Mouse (Mus musculus): ENCODE data around the gene Ptpn12. TPM values are rescaled to one million over a fixed set of nuclear protein-coding genes. Genes with fewer than 3 reads are reported as not detected.
"Not testable (repeated sequence)": the region's sequence is repeated elsewhere in the genome, so short reads cannot be mapped to it uniquely, and the experiment has no call there.

The Ptpn12 gene
- polyA plus RNA-seq, 1 experiment from 2014 or later = 23.6 TPM

DNA sequence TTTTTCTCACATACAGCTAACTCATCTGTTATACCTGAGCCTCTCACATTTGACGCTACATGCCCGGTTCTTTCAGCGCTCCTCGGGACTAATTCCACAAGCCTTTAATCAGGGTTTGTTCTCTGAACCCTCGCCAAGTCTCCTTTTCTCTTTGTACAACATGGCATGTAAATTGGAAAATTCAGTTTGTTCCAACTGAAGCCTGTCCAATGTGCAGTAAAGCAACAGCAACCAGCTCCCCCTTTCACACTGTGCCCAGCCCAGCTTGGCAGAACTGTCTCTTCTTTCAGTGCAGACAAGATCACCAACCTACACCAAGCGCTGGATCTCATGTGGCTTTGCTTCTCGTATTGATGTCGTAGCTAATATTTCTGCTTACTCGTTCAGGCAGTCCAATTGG is 92.4 kb downstream of the Ptpn12 start:
- no peaks in the 10 kb centered on the region; the same call in 1 of the 2 replicates for H3K9me3 ChIP-seq
- H3K27me3 ChIP-seq (ENCODE audit: poor library complexity, severe bottlenecking) = no peaks in the 10 kb centered on the region
- 0 out of 2 replicates have a peak, but pooled peaks cover 4% of the 10 kb centered on the region for H3K4me1 ChIP-seq
- no peak for DNase-seq (ENCODE audit: extremely low spot score, low spot score)
- no peak overlapping the region for H3K4me3 ChIP-seq
- no peaks in the 10 kb centered on the region; the same call in 1 of the 2 replicates for H3K36me3 ChIP-seq (replicated peaks)
- 95% methylated on average over 9 of the region's 9 CpGs for WGBS
- H3K27ac ChIP-seq = no peak overlapping the region

DNA sequence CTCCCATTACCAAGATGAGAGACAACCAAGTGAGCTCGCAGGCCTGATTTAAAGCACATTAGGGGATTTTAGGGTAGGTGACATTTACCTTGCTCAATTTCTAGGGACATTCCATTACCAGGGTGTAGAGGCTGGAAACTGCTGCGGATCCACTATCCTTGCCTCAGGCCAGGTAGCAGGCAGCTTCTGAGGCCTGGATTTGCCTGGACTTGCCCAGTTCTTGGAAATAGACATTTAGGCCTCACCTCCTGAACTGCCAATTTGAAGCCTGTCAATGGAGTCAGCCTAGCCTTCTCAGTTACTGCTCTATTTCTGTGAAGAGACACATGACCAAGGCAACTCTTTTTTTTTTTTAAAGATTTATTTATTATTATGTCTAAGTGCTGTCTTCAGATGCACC is 94.8 kb downstream of the Ptpn12 start:
- Histone ChIP-seq H3K36me3 (replicated peaks) (peaks cover 16% of the 10 kb centered on the region), H3K27ac (no peak overlapping the region), H3K27me3 (ENCODE audit: poor library complexity, severe bottlenecking) (no peaks in the 10 kb centered on the region), H3K9me3 (peaks cover 9% of the 10 kb centered on the region; the same call in 1 of the 2 replicates), H3K4me3 (no peak overlapping the region), H3K4me1 (no peaks in the 10 kb centered on the region)
- DNase-seq (ENCODE audit: extremely low spot score, low spot score) = no peak
- 94% methylated on average over 2 of the region's 2 CpGs for WGBS

DNA sequence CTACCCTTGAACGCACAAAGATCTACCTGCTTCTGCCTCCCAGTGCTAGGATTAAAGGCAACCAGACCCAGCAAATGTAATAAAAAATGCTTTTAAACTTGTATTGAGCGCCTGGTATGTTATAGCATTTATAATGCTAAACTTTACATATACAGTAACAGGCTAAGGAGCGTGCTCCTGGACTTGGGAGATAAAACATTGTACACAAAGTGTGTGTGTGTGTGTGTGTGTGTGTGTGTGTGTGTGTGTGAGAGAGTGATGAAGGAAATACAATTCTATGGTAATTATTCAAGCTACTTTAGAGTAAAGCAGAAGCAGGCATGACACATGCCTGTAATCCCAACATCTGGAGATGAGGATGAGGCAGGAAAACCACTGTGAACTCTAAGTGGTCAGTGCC is 99.4 kb downstream of the Ptpn12 start, which contains the start of gene Rsbn1l:
Rsbn1l (minus strand) TSS at position 101 of the 400 bp plus-strand sequence.
- Histone ChIP-seq H3K4me3 (no peak within 1 kb of the TSS), H3K27me3 (ENCODE audit: poor library complexity, severe bottlenecking) (no peaks in the 10 kb centered on the region), H3K27ac (no peak within 1 kb of the TSS), H3K9me3 (peaks cover 9% of the 10 kb centered on the region; the same call in 1 of the 2 replicates), H3K4me1 (peaks cover 8% of the 10 kb centered on the region), H3K36me3 (replicated peaks) (peaks cover 16% of the 10 kb centered on the region)
- WGBS = 96% methylated on average over 3 of the region's 3 CpGs
- DNase-seq (ENCODE audit: extremely low spot score, low spot score) = no peak

DNA sequence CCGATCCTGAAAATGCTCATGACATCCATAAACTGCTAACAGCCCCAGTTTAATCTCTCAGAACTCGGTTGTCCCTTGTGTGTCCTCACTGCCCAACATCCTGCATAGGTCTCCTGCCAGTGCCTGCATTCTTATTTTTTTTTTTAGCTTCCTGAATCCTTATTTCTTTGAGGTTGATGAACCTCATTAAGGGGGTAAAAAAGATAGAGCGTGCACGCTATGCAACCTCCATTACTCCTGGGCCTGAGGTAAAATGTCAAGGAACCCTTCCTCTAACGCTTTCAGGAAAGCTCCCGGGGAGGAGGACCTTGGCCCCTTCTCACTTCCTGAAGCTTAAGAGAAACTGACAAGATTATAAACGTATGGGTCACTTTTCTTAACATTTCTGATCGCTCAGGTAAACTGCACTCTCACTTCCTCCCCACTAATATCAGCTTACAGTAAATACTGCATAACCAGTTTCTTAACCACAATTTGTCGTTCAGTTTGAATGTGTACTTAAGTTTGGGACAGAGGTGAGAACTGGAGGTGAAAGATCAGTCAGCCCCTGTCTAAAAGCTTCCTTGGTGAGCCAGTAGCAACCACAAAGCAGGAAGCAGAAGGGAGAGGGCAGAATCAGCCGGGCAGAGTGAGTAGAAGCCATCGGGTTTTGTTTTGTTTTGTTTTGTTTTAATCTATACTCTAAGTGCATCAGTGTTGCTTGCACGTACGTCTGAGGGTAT is 100.4 kb downstream of the Ptpn12 start:
- H3K9me3 ChIP-seq = peaks cover 9% of the 10 kb centered on the region; the same call in 1 of the 2 replicates

DNA sequence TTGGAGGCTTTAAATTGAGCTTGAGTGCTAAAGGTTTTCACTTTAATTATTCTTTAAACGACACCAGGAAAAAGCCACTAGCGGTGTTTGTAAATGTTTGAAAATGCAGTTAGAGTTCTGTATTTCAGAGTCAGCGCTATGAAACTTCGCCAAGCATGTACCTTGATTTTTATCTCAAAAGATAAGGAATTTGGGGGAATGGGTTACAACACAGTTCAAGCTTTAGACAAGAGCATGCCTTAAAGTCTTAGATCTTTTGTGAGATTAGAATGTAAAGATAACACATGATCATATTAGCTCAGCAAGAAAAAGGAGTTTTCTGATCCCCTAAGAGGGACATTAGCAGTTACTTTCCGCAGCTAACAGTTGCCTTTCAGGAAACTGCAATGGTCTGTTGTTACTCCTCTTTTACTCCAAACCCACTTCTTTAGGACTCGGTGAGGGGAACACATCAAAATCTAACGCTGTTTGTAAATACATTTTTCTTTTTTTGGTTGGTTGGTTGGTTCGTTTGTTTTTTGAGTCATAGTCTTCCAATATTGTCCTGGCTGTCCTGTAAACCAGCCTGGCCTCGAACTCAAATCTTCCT is 103.3 kb downstream of the Ptpn12 start:
- peaks cover 9% of the 10 kb centered on the region; the same call in 1 of the 2 replicates for H3K9me3 ChIP-seq
- no peak for DNase-seq (ENCODE audit: extremely low spot score, low spot score)
- H3K4me3 ChIP-seq = peak overlapping the region; percentile 91
- peaks cover 21% of the 10 kb centered on the region for H3K4me1 ChIP-seq
- H3K36me3 ChIP-seq (replicated peaks) = peaks cover 11% of the 10 kb centered on the region
- peak overlapping the region; percentile 98 for H3K27ac ChIP-seq
- WGBS = 25% methylated on average over 9 of the region's 9 CpGs
- H3K27me3 ChIP-seq (ENCODE audit: poor library complexity, severe bottlenecking) = no peaks in the 10 kb centered on the region

More for the DNA sequence above, 100.4 kb downstream of the Ptpn12 start:
- Histone ChIP-seq H3K27ac (no peak overlapping the region), H3K27me3 (ENCODE audit: poor library complexity, severe bottlenecking) (no peaks in the 10 kb centered on the region), H3K4me1 (peaks cover 9% of the 10 kb centered on the region), H3K4me3 (no peak overlapping the region), H3K36me3 (replicated peaks) (peaks cover 16% of the 10 kb centered on the region)
- no peak for DNase-seq (ENCODE audit: extremely low spot score, low spot score)
- 84% methylated on average over 13 of the region's 13 CpGs for WGBS

DNA sequence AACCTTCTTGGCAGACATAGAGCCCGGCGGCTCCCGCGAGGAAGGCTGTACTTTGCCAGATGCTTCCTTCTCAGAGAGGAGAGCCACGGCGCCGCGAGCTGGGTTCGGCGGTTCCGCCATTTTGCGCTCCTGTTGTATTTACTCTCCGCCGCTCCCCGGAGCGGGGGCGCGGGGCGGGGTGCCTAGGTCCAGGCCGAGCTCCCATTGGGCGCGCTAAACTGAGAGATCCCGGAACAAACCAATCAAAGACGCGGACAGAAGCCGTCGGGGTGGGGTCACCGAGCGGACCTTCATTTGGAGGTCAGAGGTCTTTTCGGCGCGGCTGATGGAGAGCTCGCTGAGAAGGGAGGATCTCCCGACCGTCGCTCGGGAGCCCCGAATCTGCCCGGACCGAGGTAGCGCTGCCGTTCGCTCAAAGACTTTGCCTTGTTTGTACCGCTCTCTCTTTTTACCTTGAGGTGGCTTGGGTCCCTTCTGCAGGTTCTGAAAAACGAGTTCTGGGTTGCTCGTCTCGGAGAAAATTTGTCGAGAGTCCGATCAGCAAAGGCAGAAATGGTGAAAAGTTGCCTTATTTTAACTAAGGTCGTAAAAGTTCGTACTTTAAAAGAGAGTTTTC is 103.9 kb downstream of the Ptpn12 start:
- H3K27ac ChIP-seq = peak overlapping the region; percentile 98
- no peaks in the 10 kb centered on the region for H3K27me3 ChIP-seq (ENCODE audit: poor library complexity, severe bottlenecking)
- peaks cover 7% of the 10 kb centered on the region for H3K36me3 ChIP-seq (replicated peaks)
- H3K4me1 ChIP-seq = peaks cover 21% of the 10 kb centered on the region
- H3K9me3 ChIP-seq = peaks cover 5% of the 10 kb centered on the region; the same call in 1 of the 2 replicates
- DNase-seq (ENCODE audit: extremely low spot score, low spot score) = peak; percentile 96
- WGBS = under 1% methylated on average over 51 of the region's 51 CpGs
- H3K4me3 ChIP-seq = peak overlapping the region; percentile 91

DNA sequence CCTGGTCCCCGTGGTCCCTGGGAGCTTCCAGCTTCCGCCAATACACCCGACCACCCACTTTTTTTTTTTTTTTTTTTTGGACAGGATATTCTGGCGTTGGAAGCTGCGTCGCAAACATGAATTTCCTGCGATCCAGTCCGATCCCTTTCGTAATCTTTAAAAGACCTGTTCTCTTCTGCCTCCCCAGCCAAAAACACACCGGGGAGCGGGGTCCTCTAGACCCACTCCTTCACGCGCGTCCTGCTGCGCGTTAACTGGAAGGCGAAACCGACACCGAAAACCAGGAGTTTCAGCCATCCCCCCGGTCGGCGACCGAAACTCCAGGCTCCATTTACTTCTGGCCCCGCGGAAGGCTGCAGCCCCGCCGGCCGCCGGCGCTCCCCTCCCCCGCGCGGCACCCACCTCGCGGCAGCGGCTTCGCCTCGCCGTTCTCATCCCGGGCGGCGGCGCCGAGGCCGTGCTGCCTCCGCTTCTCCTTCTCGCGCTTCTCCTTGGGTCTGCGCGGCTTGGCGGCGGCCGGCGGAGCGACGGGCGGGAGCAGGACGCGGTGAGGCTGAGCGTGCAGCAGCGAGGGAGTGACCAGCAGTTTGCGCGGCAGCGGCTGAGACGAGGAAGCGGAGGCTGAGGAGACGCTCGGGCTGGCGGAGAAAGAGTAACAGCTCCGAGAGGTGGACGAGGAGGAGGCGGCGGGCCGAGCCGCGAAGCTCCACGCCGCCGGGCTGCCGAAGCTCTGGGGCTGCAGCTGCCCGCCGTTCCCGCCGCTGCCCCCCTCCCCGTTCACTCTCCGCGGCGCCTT is 104.7 kb downstream of the Ptpn12 start:
- under 1% methylated on average over 88 of the region's 88 CpGs for WGBS
- Histone ChIP-seq H3K9me3 (no peaks in the 10 kb centered on the region), H3K36me3 (replicated peaks) (peaks cover under 1% of the 10 kb centered on the region; the same call in 1 of the 2 replicates), H3K4me3 (peak overlapping the region; percentile 91), H3K4me1 (peaks cover 21% of the 10 kb centered on the region), H3K27ac (peak overlapping the region; percentile 98), H3K27me3 (ENCODE audit: poor library complexity, severe bottlenecking) (no peaks in the 10 kb centered on the region)
- peak; percentile 60 for DNase-seq (ENCODE audit: extremely low spot score, low spot score)

DNA sequence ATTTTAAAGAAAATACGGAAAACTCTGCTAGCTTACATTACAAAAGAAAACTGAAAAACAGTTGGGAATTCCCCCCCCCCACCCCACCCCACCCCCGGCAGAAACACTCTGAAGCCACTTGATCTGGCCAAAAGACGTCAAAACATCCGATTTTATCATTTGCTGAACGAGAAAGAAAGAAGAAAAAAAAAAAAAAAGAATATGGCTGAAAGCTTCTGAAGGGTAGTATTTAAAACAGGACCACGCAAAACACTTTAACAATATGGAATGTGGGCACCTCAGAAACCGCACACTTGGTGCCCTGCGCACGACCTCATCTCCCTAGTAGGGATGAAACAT is 105.2 kb downstream of the Ptpn12 start:
- H3K27ac ChIP-seq = peak overlapping the region; percentile 98
- no peaks in the 10 kb centered on the region for H3K9me3 ChIP-seq
- H3K27me3 ChIP-seq (ENCODE audit: poor library complexity, severe bottlenecking) = no peaks in the 10 kb centered on the region
- no peak for DNase-seq (ENCODE audit: extremely low spot score, low spot score)
- H3K4me1 ChIP-seq = peaks cover 22% of the 10 kb centered on the region
- H3K4me3 ChIP-seq = peak overlapping the region; percentile 91
- WGBS = 0% methylated on average over 9 of the region's 9 CpGs
- H3K36me3 ChIP-seq (replicated peaks) = no peaks in the 10 kb centered on the region

DNA sequence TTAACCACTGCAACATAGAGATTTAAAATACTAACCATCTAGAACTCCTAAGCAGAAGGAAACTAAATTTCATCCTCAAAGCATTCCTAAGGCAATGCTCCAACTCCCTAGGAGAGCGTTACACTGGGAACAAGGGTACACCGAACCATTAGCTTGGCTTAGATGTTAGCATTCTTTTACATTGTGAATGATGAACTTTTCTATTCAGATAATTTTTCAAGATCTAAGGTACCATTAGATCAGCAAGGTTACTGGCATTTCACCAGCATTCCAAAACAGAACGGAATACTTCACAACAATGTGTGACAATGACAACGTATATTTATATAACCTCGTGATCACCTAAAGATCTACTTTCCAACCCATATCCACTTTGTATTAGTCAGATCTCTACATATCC is 105.6 kb downstream of the Ptpn12 start:
- Histone ChIP-seq H3K4me1 (peaks cover 26% of the 10 kb centered on the region), H3K27ac (peak overlapping the region; percentile 98), H3K36me3 (replicated peaks) (no peaks in the 10 kb centered on the region), H3K27me3 (ENCODE audit: poor library complexity, severe bottlenecking) (no peaks in the 10 kb centered on the region), H3K4me3 (peak overlapping the region; percentile 91), H3K9me3 (no peaks in the 10 kb centered on the region)
- WGBS = 30% methylated on average over 5 of the region's 5 CpGs
- no peak for DNase-seq (ENCODE audit: extremely low spot score, low spot score)

DNA sequence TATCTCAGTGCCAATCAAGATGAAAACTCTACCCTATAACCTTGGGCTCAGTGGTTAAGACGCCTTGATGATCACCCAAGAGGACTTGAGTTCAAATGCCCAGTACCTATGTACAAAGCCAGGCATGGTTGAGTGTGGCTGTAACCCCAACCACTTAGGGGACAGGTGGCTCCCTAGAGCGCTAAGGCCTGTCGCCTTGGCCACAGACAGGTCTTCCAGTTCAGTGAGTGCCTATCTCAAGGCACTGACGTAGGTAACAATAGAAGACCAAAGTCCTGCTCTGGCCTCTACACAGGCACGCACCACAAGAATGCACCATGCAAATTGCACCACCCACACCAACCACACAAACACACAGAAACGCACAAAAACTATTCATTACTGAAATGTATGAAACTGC is 108.8 kb downstream of the Ptpn12 start:
- H3K4me3 ChIP-seq = no peak overlapping the region
- H3K27ac ChIP-seq = no peak overlapping the region
- no peak for DNase-seq (ENCODE audit: extremely low spot score, low spot score)
- no peaks in the 10 kb centered on the region for H3K27me3 ChIP-seq (ENCODE audit: poor library complexity, severe bottlenecking)
- no peaks in the 10 kb centered on the region for H3K9me3 ChIP-seq
- WGBS = 89% methylated on average over 6 of the region's 6 CpGs
- no peaks in the 10 kb centered on the region for H3K36me3 ChIP-seq (replicated peaks)
- peaks cover 20% of the 10 kb centered on the region for H3K4me1 ChIP-seq

DNA sequence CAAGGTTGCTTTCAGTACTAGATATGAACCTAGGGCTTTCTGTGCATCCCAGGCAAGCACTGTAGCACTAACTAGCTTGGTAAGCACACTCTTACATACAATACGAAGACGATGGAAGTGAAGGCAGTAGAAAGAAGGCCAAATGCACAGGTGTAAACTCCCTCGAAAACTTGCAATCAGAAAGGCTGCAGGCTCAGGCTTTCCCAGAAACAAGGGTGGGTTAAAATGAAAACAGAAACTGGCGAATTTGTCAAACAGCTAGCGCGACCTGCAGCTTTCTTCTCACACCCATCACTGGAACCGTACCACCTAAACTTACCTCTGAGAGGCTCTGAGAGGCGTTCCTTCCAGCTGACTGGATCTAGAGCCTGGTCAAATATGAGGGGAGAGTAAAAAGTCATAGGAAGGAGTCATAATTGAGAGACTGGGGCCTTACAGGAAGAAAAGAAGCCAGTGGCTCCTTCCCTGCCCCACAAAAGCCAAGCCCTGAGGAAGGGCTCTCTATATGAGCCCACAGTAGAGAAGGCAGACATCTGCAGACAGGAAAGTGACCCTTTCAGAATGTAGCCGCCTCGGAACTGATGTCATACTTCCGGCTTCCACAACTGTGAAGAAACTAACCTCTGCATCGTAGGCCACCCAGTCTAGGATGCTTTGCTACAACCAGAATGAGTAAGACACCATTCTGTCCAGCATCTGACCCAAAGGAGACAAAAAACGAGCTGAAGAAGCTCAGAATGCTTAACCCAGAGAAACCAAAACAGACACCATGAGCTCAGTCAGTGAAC is 110.6 kb downstream of the Ptpn12 start:
- no peak for DNase-seq (ENCODE audit: extremely low spot score, low spot score)
- Histone ChIP-seq H3K4me1 (peaks cover 18% of the 10 kb centered on the region), H3K9me3 (no peaks in the 10 kb centered on the region), H3K27me3 (ENCODE audit: poor library complexity, severe bottlenecking) (no peaks in the 10 kb centered on the region), H3K27ac (no peak overlapping the region), H3K4me3 (no peak overlapping the region), H3K36me3 (replicated peaks) (peaks cover 7% of the 10 kb centered on the region; the same call in 1 of the 2 replicates)
- WGBS = 84% methylated on average over 13 of the region's 13 CpGs

DNA sequence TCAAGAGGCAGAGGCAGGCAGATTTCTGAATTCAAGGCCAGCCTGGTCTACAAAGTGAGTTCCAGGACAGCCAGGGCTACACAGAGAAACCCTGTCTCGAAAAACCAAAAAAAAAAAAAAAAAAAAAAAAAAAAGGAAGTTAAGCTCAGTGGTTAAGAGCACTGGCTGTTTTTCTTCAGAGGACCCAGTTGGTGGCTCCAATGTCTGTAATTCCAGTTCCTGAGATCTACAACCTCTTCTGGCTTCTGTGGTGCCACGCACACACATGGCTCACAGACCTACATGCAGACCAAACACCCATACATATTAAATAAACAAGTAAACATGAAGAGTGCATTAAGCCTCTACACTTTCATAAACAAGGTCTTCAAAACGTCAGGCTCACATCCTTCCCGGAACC is 111.9 kb downstream of the Ptpn12 start:
- H3K27me3 ChIP-seq (ENCODE audit: poor library complexity, severe bottlenecking); H3K4me3 ChIP-seq; H3K36me3 ChIP-seq (replicated peaks); DNase-seq (ENCODE audit: extremely low spot score, low spot score); H3K27ac ChIP-seq; H3K9me3 ChIP-seq: not testable (repeated sequence)
- 88% methylated on average over 3 of the region's 4 CpGs for WGBS
- peaks cover 10% of the 10 kb centered on the region for H3K4me1 ChIP-seq
